Mouse (Mus musculus): ENCODE results near the gene 9430097D07Rik. TPM values are rescaled to one million over a fixed set of nuclear protein-coding genes. Genes with fewer than 3 reads are reported as not detected.
A peak's percentile ranks its signal among the peaks of the same experiment; 100 is the strongest.

The 9430097D07Rik gene
- total and polyA plus RNA-seq, 3 experiments, result not detected

DNA sequence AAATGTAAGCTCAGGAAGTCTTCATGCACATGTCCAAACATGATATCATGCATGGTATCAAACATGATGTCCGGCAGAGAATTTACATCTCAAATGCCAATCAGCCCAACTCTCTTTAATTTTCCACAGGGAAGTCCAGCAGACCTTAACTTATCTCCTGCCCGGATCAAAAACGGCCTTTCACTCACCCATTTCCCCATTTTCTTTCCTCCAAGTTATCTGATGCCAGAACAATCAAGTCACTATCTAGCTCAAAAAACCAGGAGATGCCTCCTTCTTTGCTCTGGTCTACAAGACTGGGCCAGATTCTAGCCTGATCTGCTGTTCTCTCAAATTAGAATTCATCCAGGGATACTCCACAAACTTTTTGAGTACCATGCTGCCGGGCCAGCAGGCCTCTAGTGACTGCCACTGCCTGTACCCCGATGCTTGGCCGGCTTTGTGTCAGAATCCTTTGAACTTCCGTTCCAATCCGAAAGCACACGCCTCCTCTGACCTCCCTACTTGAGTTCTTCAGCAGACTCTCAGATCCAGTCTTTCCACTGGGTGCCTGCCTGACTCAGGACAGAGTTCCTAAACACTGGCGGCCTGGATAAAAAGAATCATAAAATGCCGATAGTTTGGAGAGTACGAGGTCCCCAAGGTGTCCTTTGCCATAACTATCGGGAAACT, 41.3 kb downstream of the 9430097D07Rik start:
- DNase-seq, result peak; percentile 75

DNA sequence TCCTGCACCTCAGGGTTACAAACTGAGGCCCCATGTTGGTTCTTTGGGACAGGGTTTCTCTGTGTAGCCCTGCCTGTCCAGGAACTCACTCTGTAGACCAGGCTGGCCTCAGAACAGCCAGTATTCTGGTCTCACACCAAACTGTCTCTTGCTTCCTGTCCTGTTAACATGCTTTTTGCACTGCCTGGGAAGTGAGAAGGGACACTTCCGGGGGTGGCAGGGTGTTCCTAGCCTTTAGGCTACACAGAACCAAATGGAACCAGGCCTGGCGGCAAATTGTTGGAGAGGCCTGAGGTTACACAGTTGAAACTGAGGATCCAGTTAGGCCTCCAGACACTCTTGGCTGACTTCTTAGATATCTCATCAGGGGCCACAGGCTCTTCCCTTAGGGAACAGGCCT, 42.3 kb downstream of the 9430097D07Rik start:
- DNase-seq, result no peak

- DNase-seq, result peak; percentile 70
These were observed 45.0 kb downstream of the 9430097D07Rik start for GRCm38 (mm10) chr2:32530479-32530878.

- peak; percentile 38 for DNase-seq
These were observed 47.2 kb downstream of the 9430097D07Rik start for GRCm38 (mm10) chr2:32528326-32528725.

DNA sequence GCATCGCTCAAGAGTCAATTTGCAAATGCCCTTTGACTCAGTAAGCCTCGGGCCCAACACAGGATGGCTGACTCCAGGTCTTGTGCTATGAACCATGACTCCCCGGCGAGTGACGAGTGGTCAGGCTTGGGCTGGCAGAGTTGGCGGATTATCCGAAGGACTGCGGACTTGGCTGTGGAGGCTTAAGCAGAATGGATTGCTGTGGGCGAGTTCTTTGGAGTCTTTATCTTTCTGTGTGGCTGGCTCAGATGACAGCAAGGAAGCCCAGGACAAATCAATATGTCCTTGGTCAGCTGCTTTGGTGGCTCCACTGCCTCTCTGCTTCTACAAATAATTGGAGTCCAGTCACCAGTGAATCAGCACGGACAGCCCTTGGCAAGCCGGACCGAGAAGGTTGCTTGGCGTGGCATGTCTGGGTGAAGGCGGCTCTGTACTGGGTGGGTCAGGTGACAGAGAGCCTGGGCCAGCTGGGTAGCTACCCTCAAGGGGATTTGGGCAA, 48.0 kb downstream of the 9430097D07Rik start:
- peak; percentile 90 for DNase-seq

- DNase-seq, result peak; percentile 77
These were observed 49.7 kb downstream of the 9430097D07Rik start for GRCm38 (mm10) chr2:32525816-32526215.

DNA sequence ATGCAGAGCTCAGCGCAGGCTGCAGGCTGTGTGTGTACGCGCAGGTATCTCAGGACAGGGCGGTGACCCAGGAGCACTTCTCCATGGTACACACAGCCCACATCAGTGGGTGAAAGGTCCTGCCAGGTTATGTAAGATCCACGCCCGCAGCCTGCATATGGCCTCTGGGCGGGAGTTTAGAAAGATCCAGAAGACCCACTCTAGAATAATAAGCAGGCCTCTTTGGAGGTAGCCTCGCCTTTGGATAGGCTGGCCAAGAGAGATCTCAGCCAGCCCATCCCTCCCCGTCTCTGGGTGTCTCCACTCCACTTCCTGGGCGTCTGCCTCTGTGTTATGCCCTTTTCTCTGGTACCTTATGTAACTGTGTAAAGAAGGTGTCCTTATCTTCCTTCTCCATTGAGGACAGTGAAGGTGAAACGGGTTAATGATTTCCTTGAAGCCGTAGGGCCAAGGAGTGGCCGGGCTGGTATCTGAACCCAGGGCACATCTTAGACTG, 50.9 kb downstream of the 9430097D07Rik start:
- no peak for DNase-seq

Other genes with a start within 250 kb of the 9430097D07Rik start
- gene Ciz1, start 223.4 kb downstream of the 9430097D07Rik start, total RNA-seq (2021), result 10 to 100 TPM; 54.0 to 94.0 TPM
- gene Ciz1, start 223.4 kb downstream of the 9430097D07Rik start, polyA plus RNA-seq (2012; rRNA removed), result 290 and 303 TPM in 2 replicates
- gene Dnm1, start 222.3 kb downstream of the 9430097D07Rik start, total RNA-seq (2021), result 10 to 100 TPM; 15.8 to 22.5 TPM
- gene Dnm1, start 222.3 kb downstream of the 9430097D07Rik start, polyA plus RNA-seq (2012; rRNA removed), result 114 and 144 TPM in 2 replicates
- 100 to 1,000 TPM; 152 to 167 TPM for gene 1110008P14Rik, start 193.7 kb downstream of the 9430097D07Rik start, total RNA-seq (2021)
- 1,060 and 1,061 TPM in 2 replicates for gene 1110008P14Rik, start 193.7 kb downstream of the 9430097D07Rik start, polyA plus RNA-seq (2012; rRNA removed)
- 1 to 10 TPM; 2.2 to 2.8 TPM for gene Lcn2, start 187.4 kb downstream of the 9430097D07Rik start, total RNA-seq (2021)
- gene Lcn2, start 187.4 kb downstream of the 9430097D07Rik start, polyA plus RNA-seq (2012; rRNA removed), result 0.45 and 2.1 TPM in 2 replicates
- gene Ptges2, start 179.8 kb downstream of the 9430097D07Rik start, total RNA-seq (2021), result 10 to 100 TPM; 55.3 to 69.6 TPM
- gene Ptges2, start 179.8 kb downstream of the 9430097D07Rik start, polyA plus RNA-seq (2012; rRNA removed), result 35.6 and 50.7 TPM in 2 replicates
- 1 to 10 TPM; 5.1 to 5.9 TPM for gene Naif1, start 125.2 kb downstream of the 9430097D07Rik start, total RNA-seq (2021)
- 6.1 and 6.6 TPM in 2 replicates for gene Naif1, start 125.2 kb downstream of the 9430097D07Rik start, polyA plus RNA-seq (2012; rRNA removed)
- gene Slc25a25, start 124.2 kb downstream of the 9430097D07Rik start, total RNA-seq (2021), result 10 to 100 TPM; 34.0 to 79.5 TPM
- gene Slc25a25, start 124.2 kb downstream of the 9430097D07Rik start, polyA plus RNA-seq (2012; rRNA removed), result 35.2 and 36.8 TPM in 2 replicates
- gene Fam102a, start 40.4 kb downstream of the 9430097D07Rik start, total RNA-seq (2021), result 10 to 100 TPM; 37.1 to 40.8 TPM
- gene Fam102a, start 40.4 kb downstream of the 9430097D07Rik start, polyA plus RNA-seq (2012; rRNA removed), result 40.2 and 43.1 TPM in 2 replicates
- 10 to 100 TPM; 52.7 to 67.4 TPM for gene Dpm2, start 4.8 kb downstream of the 9430097D07Rik start, total RNA-seq (2021)
- gene Dpm2, start 4.8 kb downstream of the 9430097D07Rik start, polyA plus RNA-seq (2012; rRNA removed), result 160 and 165 TPM in 2 replicates
- under 1 TPM in 1 of 2 experiments, not detected in 1; 0.29 TPM for gene Pip5kl1, start 887 bp downstream of the 9430097D07Rik start, total RNA-seq (2021)
- 0.10 TPM in 1 of 2 replicates, not detected in the other for gene Pip5kl1, start 887 bp downstream of the 9430097D07Rik start, polyA plus RNA-seq (2012; rRNA removed)
- 10 to 100 TPM in 1 of 2 experiments, 1 to 10 TPM in 1; 5.6 to 14.5 TPM for gene St6galnac4, start 11.4 kb upstream of the 9430097D07Rik start, total RNA-seq (2021)
- 15.4 and 18.5 TPM in 2 replicates for gene St6galnac4, start 11.4 kb upstream of the 9430097D07Rik start, polyA plus RNA-seq (2012; rRNA removed)
- 10 to 100 TPM; 55.2 to 55.6 TPM for gene St6galnac6, start 24.0 kb upstream of the 9430097D07Rik start, total RNA-seq (2021)
- gene St6galnac6, start 24.0 kb upstream of the 9430097D07Rik start, polyA plus RNA-seq (2012; rRNA removed), result 115 and 122 TPM in 2 replicates
- 10 to 100 TPM; 40.6 to 59.0 TPM for gene Ak1, start 46.1 kb upstream of the 9430097D07Rik start, total RNA-seq (2021)
- 66.6 and 67.7 TPM in 2 replicates for gene Ak1, start 46.1 kb upstream of the 9430097D07Rik start, polyA plus RNA-seq (2012; rRNA removed)
- 100 to 1,000 TPM; 100 to 128 TPM for gene Eng, start 70.9 kb upstream of the 9430097D07Rik start, total RNA-seq (2021)
- gene Eng, start 70.9 kb upstream of the 9430097D07Rik start, polyA plus RNA-seq (2012; rRNA removed), result 266 and 281 TPM in 2 replicates
- 10 to 100 TPM in 1 of 2 experiments, 1 to 10 TPM in 1; 7.5 to 13.9 TPM for gene Fpgs, start 128.5 kb upstream of the 9430097D07Rik start, total RNA-seq (2021)
- gene Fpgs, start 128.5 kb upstream of the 9430097D07Rik start, polyA plus RNA-seq (2012; rRNA removed), result 45.7 and 48.2 TPM in 2 replicates
- gene Cdk9, start 137.4 kb upstream of the 9430097D07Rik start, total RNA-seq (2021), result 10 to 100 TPM; 69.7 to 74.7 TPM
- gene Cdk9, start 137.4 kb upstream of the 9430097D07Rik start, polyA plus RNA-seq (2012; rRNA removed), result 131 and 132 TPM in 2 replicates
- 10 to 100 TPM; 11.3 to 19.1 TPM for gene Sh2d3c, start 145.4 kb upstream of the 9430097D07Rik start, total RNA-seq (2021)
- gene Sh2d3c, start 145.4 kb upstream of the 9430097D07Rik start, polyA plus RNA-seq (2012; rRNA removed), result 47.0 and 50.8 TPM in 2 replicates
- not detected for gene 6330409D20Rik, start 165.3 kb upstream of the 9430097D07Rik start, total RNA-seq (2021)
- not detected in 2 replicates for gene 6330409D20Rik, start 165.3 kb upstream of the 9430097D07Rik start, polyA plus RNA-seq (2012; rRNA removed)
- 10 to 100 TPM; 18.7 to 26.5 TPM for gene Tor2a, start 181.6 kb upstream of the 9430097D07Rik start, total RNA-seq (2021)
- gene Tor2a, start 181.6 kb upstream of the 9430097D07Rik start, polyA plus RNA-seq (2012; rRNA removed), result 70.6 and 74.0 TPM in 2 replicates
- under 1 TPM; 0.24 to 0.35 TPM for gene Ttc16, start 199.9 kb upstream of the 9430097D07Rik start, total RNA-seq (2021)
- gene Ttc16, start 199.9 kb upstream of the 9430097D07Rik start, polyA plus RNA-seq (2012; rRNA removed), result 0.31 and 0.37 TPM in 2 replicates
- gene Ptrh1, start 200.1 kb upstream of the 9430097D07Rik start, total RNA-seq (2021), result 10 to 100 TPM in 1 of 2 experiments, 1 to 10 TPM in 1; 4.0 to 14.3 TPM
- gene Ptrh1, start 200.1 kb upstream of the 9430097D07Rik start, polyA plus RNA-seq (2012; rRNA removed), result 5.0 and 6.3 TPM in 2 replicates
- gene Cfap157, start 208.7 kb upstream of the 9430097D07Rik start, total RNA-seq (2021), result not detected
- gene Cfap157, start 208.7 kb upstream of the 9430097D07Rik start, polyA plus RNA-seq (2012; rRNA removed), result not detected in 2 replicates